Mouse (Mus musculus): ENCODE results near the gene Trib2. TPM values are rescaled to one million over a fixed set of nuclear protein-coding genes. Genes with fewer than 3 reads are reported as not detected.

Gene Trib2
- polyA plus RNA-seq, 1 experiment from 2014 or later: 63.7 TPM

GRCm38 (mm10) chr12:15810926-15811325 lies 5.8 kb downstream of the Trib2 start:
- Histone ChIP-seq H3K27ac (ENCODE audit: low read depth, low read length) (0 out of 2 replicates have a peak overlapping the region, but pooled peaks have one; percentile 44), H3K4me2 (peak overlapping the region; percentile 67), H3K4me1 (ENCODE audit: control insufficient read depth, insufficient read depth, low read length) (peaks cover 24% of the 10 kb centered on the region), H3K4me3 (ENCODE audit: low read depth, low read length) (0 out of 2 replicates have a peak overlapping the region, but pooled peaks have one; percentile 16), H3K9ac (ENCODE audit: low read length) (peak overlapping the region; percentile 36; the same call in 1 of the 2 replicates), H3K9me3 (ENCODE audit: control insufficient read depth, low read length) (no peaks in the 10 kb centered on the region), H3K36me3 (ENCODE audit: control insufficient read depth, insufficient read depth, low read length) (peaks cover 13% of the 10 kb centered on the region), H3K27me3 (ENCODE audit: control insufficient read depth, insufficient read depth, low read length) (no peaks in the 10 kb centered on the region)
- ATAC-seq (ENCODE audit: low FRiP score): no peak
- peak; percentile 84 for DNase-seq (ENCODE audit: low spot score, missing footprints)
- 21% methylated on average over 7 of the region's 7 CpGs for WGBS

GRCm38 (mm10) chr12:15809657-15810056 lies 7.1 kb downstream of the Trib2 start:
- no peak for ATAC-seq (ENCODE audit: low FRiP score)
- Histone ChIP-seq H3K9me3 (ENCODE audit: control insufficient read depth, low read length) (no peaks in the 10 kb centered on the region), H3K4me1 (ENCODE audit: control insufficient read depth, insufficient read depth, low read length) (peaks cover 24% of the 10 kb centered on the region), H3K27me3 (ENCODE audit: control insufficient read depth, insufficient read depth, low read length) (no peaks in the 10 kb centered on the region), H3K4me3 (ENCODE audit: low read depth, low read length) (no peak overlapping the region), H3K4me2 (peak overlapping the region; percentile 8; the same call in 1 of the 2 replicates), H3K27ac (ENCODE audit: low read depth, low read length) (no peak overlapping the region), H3K9ac (ENCODE audit: low read length) (no peak overlapping the region), H3K36me3 (ENCODE audit: control insufficient read depth, insufficient read depth, low read length) (peaks cover 13% of the 10 kb centered on the region)
- WGBS: 67% methylated on average over 7 of the region's 7 CpGs
- DNase-seq (ENCODE audit: low spot score, missing footprints): peak; percentile 81

GRCm38 (mm10) chr12:15809249-15809648 lies 7.5 kb downstream of the Trib2 start:
- Histone ChIP-seq H3K9ac (ENCODE audit: low read length) (no peak overlapping the region), H3K4me2 (no peak overlapping the region), H3K4me3 (ENCODE audit: low read depth, low read length) (no peak overlapping the region), H3K27me3 (ENCODE audit: control insufficient read depth, insufficient read depth, low read length) (no peaks in the 10 kb centered on the region), H3K27ac (ENCODE audit: low read depth, low read length) (no peak overlapping the region), H3K4me1 (ENCODE audit: control insufficient read depth, insufficient read depth, low read length) (peaks cover 24% of the 10 kb centered on the region), H3K9me3 (ENCODE audit: control insufficient read depth, low read length) (no peaks in the 10 kb centered on the region), H3K36me3 (ENCODE audit: control insufficient read depth, insufficient read depth, low read length) (peaks cover 13% of the 10 kb centered on the region)
- DNase-seq (ENCODE audit: low spot score, missing footprints): no peak
- ATAC-seq (ENCODE audit: low FRiP score): no peak
- 92% methylated on average over 4 of the region's 4 CpGs for WGBS

- H3K27me3 ChIP-seq (ENCODE audit: control insufficient read depth, insufficient read depth, low read length): no peaks in the 10 kb centered on the region
- no peak overlapping the region for H3K9ac ChIP-seq (ENCODE audit: low read length)
- no peak for DNase-seq (ENCODE audit: low spot score, missing footprints)
- no peak overlapping the region for H3K4me3 ChIP-seq (ENCODE audit: low read depth, low read length)
- H3K9me3 ChIP-seq (ENCODE audit: control insufficient read depth, low read length): no peaks in the 10 kb centered on the region
- H3K4me1 ChIP-seq (ENCODE audit: control insufficient read depth, insufficient read depth, low read length): peaks cover 24% of the 10 kb centered on the region
- no peak overlapping the region for H3K27ac ChIP-seq (ENCODE audit: low read depth, low read length)
- no peak overlapping the region for H3K4me2 ChIP-seq
- WGBS: 90% methylated on average over 5 of the region's 5 CpGs
- no peak for ATAC-seq (ENCODE audit: low FRiP score)
- H3K36me3 ChIP-seq (ENCODE audit: control insufficient read depth, insufficient read depth, low read length): peaks cover 15% of the 10 kb centered on the region
Observed at GRCm38 (mm10) chr12:15808186-15808800, 8.4 kb downstream of the Trib2 start.

GRCm38 (mm10) chr12:15804931-15805331 lies 11.8 kb downstream of the Trib2 start:
- no peak overlapping the region for H3K9ac ChIP-seq (ENCODE audit: low read length)
- no peak overlapping the region for H3K4me2 ChIP-seq
- 62% methylated on average over 1 of the region's 1 CpGs for WGBS
- no peak overlapping the region for H3K4me3 ChIP-seq (ENCODE audit: low read depth, low read length)
- no peaks in the 10 kb centered on the region for H3K9me3 ChIP-seq (ENCODE audit: control insufficient read depth, low read length)
- DNase-seq (ENCODE audit: low spot score, missing footprints) (no peak), ATAC-seq (ENCODE audit: low FRiP score) (no peak)
- H3K27ac ChIP-seq (ENCODE audit: low read depth, low read length): no peak overlapping the region
- peaks cover 15% of the 10 kb centered on the region for H3K36me3 ChIP-seq (ENCODE audit: control insufficient read depth, insufficient read depth, low read length)
- H3K4me1 ChIP-seq (ENCODE audit: control insufficient read depth, insufficient read depth, low read length): peaks cover 8% of the 10 kb centered on the region
- no peaks in the 10 kb centered on the region for H3K27me3 ChIP-seq (ENCODE audit: control insufficient read depth, insufficient read depth, low read length)

- Histone ChIP-seq H3K9ac (ENCODE audit: low read length) (no peak overlapping the region), H3K4me3 (ENCODE audit: low read depth, low read length) (no peak overlapping the region), H3K27me3 (ENCODE audit: control insufficient read depth, insufficient read depth, low read length) (no peaks in the 10 kb centered on the region), H3K27ac (ENCODE audit: low read depth, low read length) (no peak overlapping the region), H3K36me3 (ENCODE audit: control insufficient read depth, insufficient read depth, low read length) (peaks cover 13% of the 10 kb centered on the region), H3K9me3 (ENCODE audit: control insufficient read depth, low read length) (no peaks in the 10 kb centered on the region), H3K4me2 (no peak overlapping the region), H3K4me1 (ENCODE audit: control insufficient read depth, insufficient read depth, low read length) (peaks cover 4% of the 10 kb centered on the region; the same call in 1 of the 2 replicates)
- ATAC-seq (ENCODE audit: low FRiP score) (no peak), DNase-seq (ENCODE audit: low spot score, missing footprints) (no peak)
- WGBS: 82% methylated on average over 5 of the region's 5 CpGs
Observed at GRCm38 (mm10) chr12:15803936-15804438, 12.7 kb downstream of the Trib2 start.

- no peak for ATAC-seq (ENCODE audit: low FRiP score)
- 83% methylated on average over 4 of the region's 4 CpGs for WGBS
- H3K36me3 ChIP-seq (ENCODE audit: control insufficient read depth, insufficient read depth, low read length): peaks cover 8% of the 10 kb centered on the region
Observed at GRCm38 (mm10) chr12:15801571-15801930, 15.2 kb downstream of the Trib2 start.

GRCm38 (mm10) chr12:15800914-15801570 lies 15.7 kb downstream of the Trib2 start:
- DNase-seq (ENCODE audit: low spot score, missing footprints) (no peak), ATAC-seq (ENCODE audit: low FRiP score) (no peak; the same call in 1 of the 2 replicates)
- Histone ChIP-seq H3K4me3 (ENCODE audit: low read depth, low read length) (no peak overlapping the region), H3K4me1 (ENCODE audit: control insufficient read depth, insufficient read depth, low read length) (peaks cover 4% of the 10 kb centered on the region; the same call in 1 of the 2 replicates), H3K27ac (ENCODE audit: low read depth, low read length) (no peak overlapping the region), H3K27me3 (ENCODE audit: control insufficient read depth, insufficient read depth, low read length) (no peaks in the 10 kb centered on the region), H3K4me2 (no peak overlapping the region), H3K9ac (ENCODE audit: low read length) (no peak overlapping the region), H3K9me3 (ENCODE audit: control insufficient read depth, low read length) (no peaks in the 10 kb centered on the region), H3K36me3 (ENCODE audit: control insufficient read depth, insufficient read depth, low read length) (peaks cover 5% of the 10 kb centered on the region)
- WGBS: 62% methylated on average over 9 of the region's 9 CpGs

More at GRCm38 (mm10) chr12:15801571-15801930, 15.2 kb downstream of the Trib2 start:
- Histone ChIP-seq H3K4me1 (ENCODE audit: control insufficient read depth, insufficient read depth, low read length) (peaks cover 4% of the 10 kb centered on the region; the same call in 1 of the 2 replicates), H3K9ac (ENCODE audit: low read length) (no peak overlapping the region), H3K27ac (ENCODE audit: low read depth, low read length) (no peak overlapping the region), H3K4me2 (no peak overlapping the region), H3K9me3 (ENCODE audit: control insufficient read depth, low read length) (no peaks in the 10 kb centered on the region), H3K4me3 (ENCODE audit: low read depth, low read length) (no peak overlapping the region), H3K27me3 (ENCODE audit: control insufficient read depth, insufficient read depth, low read length) (no peaks in the 10 kb centered on the region)
- no peak for DNase-seq (ENCODE audit: low spot score, missing footprints)
